Mouse (Mus musculus) heart, postnatal 0 days (tissue): ENCODE measurements around the gene Sirt7.

Experiments used
- CTCF ChIP-seq: IDR thresholded peaks from 2 replicates; pipeline ENCODE4 v1.5.1; 2016; ENCODE audit warnings: antibody characterized with exemption, control low read depth, low read depth
- EP300 ChIP-seq: IDR thresholded peaks from 2 replicates; pipeline ENCODE4 v1.6.1; 2016; ENCODE audit warnings: antibody characterized with exemption, low read depth

DNA sequence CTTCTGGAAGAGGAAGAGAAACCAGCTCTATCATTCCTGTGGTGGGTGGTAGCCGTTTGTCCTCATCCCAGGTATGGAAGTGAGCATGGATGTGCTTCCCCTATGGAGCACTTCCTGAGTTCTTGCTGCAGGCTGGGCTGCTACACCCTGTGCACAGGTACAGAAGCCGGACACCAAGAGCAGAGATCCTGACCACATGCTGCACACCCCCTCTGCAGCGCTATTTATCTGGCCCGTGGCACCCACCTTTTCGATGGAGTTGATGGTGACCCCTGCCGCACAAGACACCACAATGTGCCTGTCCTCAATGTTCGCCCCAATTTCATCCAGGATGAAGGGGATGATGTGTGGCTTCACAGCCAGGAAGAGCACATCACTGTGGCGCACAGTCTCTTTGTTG lies 16.8 kb upstream of the Sirt7 start:
- TF ChIP-seq CTCF (no peak), EP300 (no peak)
